In the genomic region with DNA sequence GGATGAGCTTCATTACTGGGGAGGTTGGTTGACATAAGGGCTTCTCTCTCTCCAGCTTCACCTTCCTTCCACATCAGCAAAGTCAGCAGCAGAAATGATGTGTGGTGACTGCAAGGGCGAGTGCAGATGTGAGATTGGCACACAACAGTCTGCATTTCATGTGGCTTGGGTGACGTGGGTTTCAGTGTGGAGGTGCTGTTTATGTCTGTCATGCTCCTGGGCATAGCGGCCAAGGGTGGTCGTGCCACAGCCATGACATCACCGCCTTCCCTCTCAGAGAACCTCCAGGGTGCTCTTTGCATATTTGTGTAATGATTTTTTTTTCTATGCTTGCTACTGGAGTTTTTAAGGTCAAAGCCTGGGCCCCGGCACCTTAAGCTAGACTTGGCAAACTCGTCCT, we compare ENCODE assay signal across 22 mouse cellular contexts.
DNase-seq lines count a peak whose midpoint lies in the region; ATAC-seq and TF ChIP-seq lines count a peak whose summit lies in the region.
"Had no signal": no experiment of that assay in that cellular context is flagged by ENCODE, and none has a peak within 500 bp of the region (broad histone marks: within the 10 kb centered on the region; RNA-seq: fewer than 3 reads in every experiment).

No protein-coding gene starts in this region.

- in situ Hi-C loops in Patski (cut with MboI; ENCODE audit: low pct_unique_long_range_greater_than_20kb), result loop anchor here (5.0 kb wide), 1 partner anchor 53 kb away; no protein-coding TSS in a partner anchor

- peak; percentile 84 for ATAC-seq in Patski
- ATAC-seq: CD4-positive, CD25-positive, alpha-beta regulatory T cell, adult 4 months; forebrain, embryonic 16.5 days had no signal

- H3K27me3 ChIP-seq in Patski, result no peaks in the 10 kb centered on the region
- H3K27me3 ChIP-seq: heart, embryonic 12.5 days; hindbrain, embryonic 15.5 days; limb, embryonic 15.5 days; lung, embryonic 15.5 days; neural tube, embryonic 13.5 days had no signal

- CTCF ChIA-PET in Patski (lab: Charles Lee), result interaction anchor here (0.8 to 2.4 kb wide), 6 partner anchors 11 to 62 kb away, joined by 3 to 12 read pairs (median 3); no protein-coding TSS in a partner anchor

- DNase-seq in heart, adult 18-20 months, result peak; percentile 13 to 20
- DNase-seq in heart, adult 8-10 months (ENCODE audit: low spot score), result no peak
- DNase-seq in lung, postnatal 36 days, result peak; percentile 11
- DNase-seq in lung, postnatal 25 days (ENCODE audit: low spot score), result no peak
- peak; percentile 77 for DNase-seq in Patski (ENCODE audit: low read depth, low spot score)
- DNase-seq in right cerebral cortex, postnatal 10 days (ENCODE audit: low spot score in 2 of 2), result no peak
- no peak for DNase-seq in neural tube, embryonic 10.5 days (ENCODE audit: extremely low spot score, low spot score)
- DNase-seq: cerebellum, adult 11-12 months; cerebellum, postnatal 10 days; kidney, adult 8-10 months; kidney, postnatal 14 days; left cerebral cortex, postnatal 4 days; midbrain, embryonic 14.5 days; right cerebral cortex, postnatal 4 days; thymus, postnatal 14 days had no signal

- POLR2A ChIA-PET in Patski (lab: Charles Lee), result interaction anchor here (0.7 to 1.5 kb wide), 2 partner anchors 9 to 108 kb away, joined by 3 to 5 read pairs; no protein-coding TSS in a partner anchor

- no peak for TF ChIP-seq CTCF in Patski (IDR thresholded peaks at IDR 0.05)

Comparison
In these comparisons a context has a peak if more than half of its experiments do, and no peak if none do; other contexts are left out.
1. DNase-seq: peak in heart, adult 18-20 months (2 of 2), lung, postnatal 36 days (single experiment) and Patski (single experiment); none in heart, adult 8-10 months (single experiment), lung, postnatal 25 days (single experiment), right cerebral cortex, postnatal 10 days (0 of 2) and neural tube, embryonic 10.5 days (single experiment).